Mouse (Mus musculus) gastrocnemius, postnatal 10 days (tissue): Measurements from ENCODE around the gene 1700029P11Rik. TPM values are rescaled to one million over a fixed set of nuclear protein-coding genes. Genes with fewer than 3 reads are reported as not detected.
A peak's percentile ranks its signal among the peaks of the same experiment; 100 is the strongest.

ENCODE experiments used
- DNase-seq: peaks from one replicate; pipeline ENCODE4 v3.0.0; 2021; ENCODE audit warnings: mixed read lengths
- long read RNA-seq, 2 experiments: library from polyadenylated mRNA; stranded (forward); transcript quantifications; one replicate each; pipeline ENCODE4 v2.0.0; 2021
- total RNA-seq, 2 experiments: library from RNA; stranded (reverse); gene quantifications; 2 replicates each; pipeline ENCODE4 v1.2.3; 2021

Gene 1700029P11Rik
- total RNA-seq = not detected
- long read RNA-seq, experiment 1 = 0 reads
- long read RNA-seq, experiment 2 = 0 reads

DNA sequence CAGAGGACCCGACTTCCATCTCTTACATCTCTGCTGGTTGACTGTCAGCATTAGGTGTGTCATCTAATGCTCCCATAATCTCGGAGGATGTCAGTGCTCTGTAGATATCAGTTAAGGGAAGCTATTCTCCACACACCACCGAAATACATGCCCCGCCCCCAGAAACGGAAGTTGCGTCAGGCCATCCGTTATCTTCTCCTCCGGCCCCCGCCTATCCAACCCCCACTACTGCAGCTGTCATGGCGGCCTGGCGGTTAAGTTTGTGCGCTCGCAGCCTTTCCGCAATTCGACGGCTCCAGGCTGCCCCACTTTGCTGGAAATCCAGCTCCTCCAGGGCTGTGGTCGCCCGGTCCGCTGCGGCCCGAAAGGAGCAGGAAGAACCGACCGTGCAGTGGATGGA lies at the start of gene 1700029P11Rik:
TSS of gene 1700029P11Rik (plus strand) at position 220 of the 400 bp plus-strand sequence.
- DNase-seq = no peak

DNA sequence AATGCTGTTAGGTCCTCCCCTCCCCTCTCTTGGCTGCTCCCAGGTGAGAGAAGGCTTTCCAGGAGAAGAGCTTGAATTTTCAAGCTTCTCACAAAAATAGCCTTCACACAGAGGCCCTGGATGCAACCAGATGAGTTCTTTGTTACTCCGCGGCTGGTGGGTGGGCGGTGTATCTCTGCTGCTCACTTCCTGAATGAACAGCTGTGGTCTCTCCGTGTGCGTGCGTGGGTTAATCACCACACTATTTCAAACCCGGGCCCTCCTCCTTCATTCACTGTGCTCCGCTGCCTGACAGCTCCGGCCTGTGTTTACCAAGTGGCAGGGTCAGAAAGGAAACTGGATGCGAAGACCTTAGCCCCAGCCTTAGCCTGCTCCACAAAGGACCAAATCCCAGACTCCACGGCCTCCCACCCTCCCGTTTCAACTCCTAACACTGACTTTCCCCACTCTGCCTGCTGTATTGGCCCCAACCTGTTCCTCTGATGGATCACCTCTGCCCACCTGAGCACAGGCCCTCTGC lies 47.3 kb upstream of the 1700029P11Rik start:
- DNase-seq = no peak

DNA sequence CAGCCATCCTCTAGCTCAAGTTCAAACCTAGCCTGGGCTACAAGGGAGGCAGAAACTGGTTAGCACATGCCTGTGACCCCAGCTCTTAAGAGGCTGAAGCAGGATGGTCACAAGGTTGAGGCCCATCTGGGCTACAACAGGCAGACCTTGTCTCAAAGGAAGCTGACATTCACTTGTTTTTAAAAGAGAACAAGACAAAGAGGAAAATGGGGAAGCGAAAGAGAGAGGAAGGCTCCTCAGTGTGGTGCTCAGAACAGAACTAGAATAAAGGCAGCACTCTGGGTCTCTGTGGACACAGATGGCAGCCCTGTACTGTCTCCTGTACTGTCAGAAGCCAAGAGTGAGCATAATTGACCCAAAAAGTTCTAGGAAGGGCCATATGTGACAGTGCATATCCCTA lies 46.4 kb upstream of the 1700029P11Rik start:
- no peak for DNase-seq

DNA sequence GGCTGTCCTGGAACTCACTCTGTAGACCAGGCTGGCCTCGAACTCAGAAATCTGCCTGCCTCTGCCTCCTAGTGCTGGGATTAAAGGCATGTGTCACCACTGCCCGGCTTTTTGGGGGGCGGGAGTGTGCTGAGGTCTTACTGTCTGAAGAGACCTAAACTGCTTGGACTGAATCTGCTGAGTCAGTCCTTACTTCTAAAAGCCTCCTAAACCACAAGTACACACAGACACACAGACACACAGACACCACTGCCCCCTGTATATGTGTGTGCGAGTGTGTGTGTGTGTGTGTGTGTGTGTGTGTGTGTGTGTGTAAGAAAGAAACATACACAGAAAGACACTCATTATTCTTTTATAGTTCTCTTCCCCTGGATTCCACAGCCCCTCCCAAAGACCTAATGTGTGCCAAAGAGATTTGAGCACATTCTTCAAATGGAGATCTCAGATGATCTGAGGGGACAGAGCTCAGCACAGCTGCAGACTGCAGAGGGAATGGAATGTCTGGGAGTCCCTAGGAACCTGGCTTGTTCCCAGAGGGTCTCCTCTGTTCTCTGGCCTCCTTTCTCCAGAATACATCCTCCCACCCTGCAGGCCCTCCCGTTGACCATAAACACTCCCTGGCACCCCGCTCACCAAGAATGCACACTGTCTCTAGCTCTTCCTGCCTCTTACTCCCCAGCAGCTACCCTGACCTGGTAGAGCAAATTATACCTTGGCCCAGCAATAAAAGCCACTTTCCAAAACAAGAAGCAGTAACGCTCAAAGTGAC lies 44.3 kb upstream of the 1700029P11Rik start:
- no peak for DNase-seq

DNA sequence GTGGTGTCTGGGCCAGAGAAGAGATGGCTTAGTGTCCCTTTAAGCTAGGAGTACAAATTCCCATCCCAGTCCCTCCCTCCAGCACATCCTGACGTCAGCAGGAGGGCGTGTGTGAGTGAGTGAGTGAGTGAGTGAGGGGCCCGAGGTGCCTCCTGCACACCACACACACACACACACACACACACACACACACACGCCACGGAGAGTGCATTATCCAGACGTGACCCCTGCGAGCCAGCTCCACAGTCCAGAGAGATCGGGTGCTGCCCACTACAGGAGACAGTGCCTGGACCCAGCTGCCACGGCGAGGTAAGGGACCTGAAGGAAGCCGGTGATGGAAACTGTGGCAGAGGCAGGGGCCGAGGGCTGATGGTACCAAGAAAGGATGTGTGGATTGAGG lies 43.7 kb upstream of the 1700029P11Rik start, which contains the start of gene Csdc2:
TSS of gene Csdc2 (plus strand) at position 81 of the 400 bp plus-strand sequence.
- peak; percentile 56 for DNase-seq

DNA sequence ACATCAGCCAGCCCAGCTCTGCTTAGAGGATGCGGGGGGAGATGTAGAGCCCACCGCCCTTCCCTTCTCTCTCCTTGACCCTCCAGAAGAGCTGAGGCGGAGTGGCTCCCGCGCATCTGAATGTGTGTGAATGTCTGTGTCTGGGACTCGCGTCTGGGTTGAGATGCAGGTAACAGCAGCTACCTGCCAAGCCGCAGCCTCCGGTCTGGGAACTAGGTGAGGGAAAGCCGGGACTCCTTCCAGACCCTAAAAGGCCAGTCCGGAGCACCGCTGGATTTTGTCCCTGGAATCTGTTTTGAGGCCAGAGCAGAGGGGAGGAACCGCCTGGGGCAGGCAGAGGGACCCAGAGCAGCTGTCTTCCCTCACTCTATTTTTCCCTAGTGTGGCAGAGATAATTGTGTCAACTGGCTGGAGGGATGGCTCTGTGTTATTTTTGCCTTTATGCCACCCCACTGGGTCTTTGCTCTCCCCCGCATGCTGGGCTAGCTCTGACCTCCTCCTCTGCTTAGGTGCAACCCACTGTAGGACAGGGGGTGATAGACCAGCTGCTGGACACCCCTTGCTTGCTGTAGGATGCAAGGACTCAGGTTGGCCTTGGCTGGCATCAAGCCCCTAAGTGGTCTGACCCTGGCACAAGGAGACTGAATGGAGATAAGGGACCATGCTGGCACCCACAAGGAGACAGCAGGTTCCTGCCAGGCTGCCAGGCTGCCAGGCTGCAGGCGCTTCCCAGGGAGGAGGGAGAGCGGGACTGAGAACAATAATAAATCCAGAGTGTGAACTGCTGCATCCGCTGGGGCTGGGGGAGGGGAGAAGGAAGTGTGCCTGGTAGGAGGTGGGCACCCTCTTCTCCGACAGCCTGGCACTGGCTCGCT lies 43.0 kb upstream of the 1700029P11Rik start:
- DNase-seq = no peak

DNA sequence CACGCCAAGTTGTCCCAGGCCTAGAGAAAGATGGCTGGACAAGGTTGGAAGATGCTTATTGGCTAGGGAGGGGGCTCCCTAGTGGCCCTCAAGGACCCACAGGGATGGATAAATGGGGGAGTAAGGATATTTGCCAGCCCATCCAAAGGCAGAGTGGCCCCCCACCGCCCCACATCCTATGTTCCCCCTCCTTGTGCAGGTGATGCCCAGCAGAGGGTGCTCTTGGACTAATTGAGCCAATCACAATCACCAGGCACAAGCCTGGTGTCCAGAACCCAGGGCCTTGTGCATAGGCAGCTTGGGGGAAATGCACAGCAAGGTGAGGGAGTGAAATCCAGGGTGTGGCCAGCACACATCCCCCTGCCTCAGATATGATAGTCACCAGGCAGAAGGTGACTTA lies 42.1 kb upstream of the 1700029P11Rik start:
- DNase-seq = no peak

DNA sequence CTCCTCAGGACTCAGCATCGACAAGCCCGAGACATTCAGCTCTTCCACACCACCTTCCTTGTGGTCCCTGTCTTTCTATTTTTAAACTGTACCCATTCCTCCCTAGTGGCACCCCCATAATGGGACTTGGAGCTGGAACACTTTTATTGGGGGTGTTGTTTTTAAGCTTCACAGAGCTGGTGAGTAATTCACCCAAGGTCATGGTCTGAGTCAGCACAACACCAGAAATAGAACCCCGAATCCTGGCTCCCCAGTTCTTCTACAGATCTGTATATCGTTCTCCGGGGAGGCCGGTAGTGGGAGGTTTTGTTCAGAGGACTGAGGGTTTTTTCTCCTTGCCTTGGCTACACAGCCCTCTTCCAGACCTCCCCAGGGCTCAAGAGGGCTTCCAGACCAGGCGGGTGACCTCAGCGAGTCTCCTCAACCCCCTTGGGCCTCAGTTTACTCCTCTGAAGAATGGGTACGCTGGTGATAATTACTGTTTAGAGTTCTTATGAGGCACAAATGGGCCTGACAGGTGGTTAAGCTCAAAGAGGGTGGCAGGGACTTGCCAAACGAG lies 41.1 kb upstream of the 1700029P11Rik start:
- no peak for DNase-seq

DNA sequence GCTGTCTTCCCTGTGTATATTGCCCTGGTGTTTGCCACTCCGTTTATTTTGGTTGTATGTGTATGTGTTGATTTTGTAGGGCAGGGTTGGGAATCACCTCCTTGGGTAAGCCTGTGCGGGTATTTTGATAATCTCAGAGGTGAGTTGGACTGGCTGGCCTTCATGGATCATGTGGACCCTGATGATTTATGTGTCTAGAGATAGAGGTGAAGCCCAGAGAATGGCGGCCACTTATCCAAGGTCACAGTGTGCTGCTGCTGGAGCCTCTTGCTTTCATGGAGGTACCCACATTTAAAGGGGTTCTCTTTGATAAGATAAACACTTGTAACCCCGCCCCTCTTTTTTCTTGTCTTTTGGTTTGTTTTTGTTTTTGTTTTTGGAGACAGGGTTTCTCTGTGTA lies 40.6 kb upstream of the 1700029P11Rik start:
- no peak for DNase-seq

DNA sequence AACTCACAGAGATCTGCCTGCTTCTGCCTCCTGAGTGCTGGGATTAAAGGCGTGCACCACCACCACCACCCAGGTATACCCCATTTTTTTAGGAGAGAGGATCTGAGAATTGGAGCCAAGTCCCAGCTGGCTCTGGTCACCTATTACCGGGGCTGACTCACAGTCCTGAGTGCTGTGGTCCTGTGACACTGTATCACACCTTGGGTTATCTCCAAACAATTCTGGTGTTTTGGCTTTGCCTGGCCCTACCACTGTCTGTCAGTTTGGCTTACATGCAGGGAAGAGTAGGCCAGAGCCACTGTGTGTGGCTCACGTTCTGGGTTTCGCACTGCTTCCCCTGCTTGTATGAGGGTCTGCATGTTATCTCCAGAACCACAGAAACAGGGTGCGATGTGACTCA lies 40.1 kb upstream of the 1700029P11Rik start:
- DNase-seq = no peak

DNA sequence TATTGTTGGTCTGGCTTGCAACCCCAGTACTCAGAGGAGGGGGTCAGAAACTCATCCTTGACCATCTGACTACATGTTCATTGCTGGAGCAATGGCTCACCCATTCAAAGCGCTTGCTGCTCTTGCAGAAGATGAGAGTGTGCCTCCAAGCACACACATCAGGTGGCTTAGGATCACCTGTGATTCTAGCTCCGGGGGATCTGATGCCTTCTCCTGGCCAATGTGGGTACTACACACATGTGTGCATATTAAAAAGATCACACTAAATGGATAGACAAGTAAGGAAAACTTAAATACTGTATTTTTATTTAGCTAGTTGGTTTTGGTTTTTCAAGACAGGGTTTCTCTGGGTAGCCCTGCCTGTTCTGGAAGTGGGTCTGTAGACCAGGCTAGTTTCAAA lies 39.3 kb upstream of the 1700029P11Rik start:
- DNase-seq = no peak

DNA sequence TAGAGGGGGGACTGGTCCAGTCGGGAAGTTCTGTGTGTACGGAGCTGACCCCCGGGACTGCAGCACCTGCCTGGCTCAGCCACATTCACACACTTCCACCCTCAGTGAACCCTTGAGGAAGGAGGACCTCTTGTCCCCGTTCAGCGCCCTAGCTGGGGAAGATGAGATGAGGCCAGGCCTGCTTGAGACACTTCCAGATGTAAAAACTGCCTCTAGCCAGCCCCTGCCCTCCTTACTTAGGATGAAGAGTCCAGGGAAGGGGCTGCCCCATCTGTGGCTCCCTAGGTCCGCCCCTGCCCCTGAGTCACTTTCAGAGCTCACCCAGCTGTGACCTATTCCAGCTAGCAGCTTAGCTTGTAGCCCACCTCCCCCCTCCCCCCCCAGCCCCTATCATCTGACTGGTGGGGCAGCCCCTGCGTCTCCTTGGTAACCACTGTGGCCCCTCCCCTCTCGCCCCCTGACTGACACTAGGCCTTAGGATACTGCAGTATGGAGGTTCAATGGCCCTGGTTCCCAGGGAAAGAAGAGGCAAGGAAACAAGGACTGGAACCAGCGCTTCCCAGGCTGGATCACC lies 37.1 kb upstream of the 1700029P11Rik start:
- no peak for DNase-seq

DNA sequence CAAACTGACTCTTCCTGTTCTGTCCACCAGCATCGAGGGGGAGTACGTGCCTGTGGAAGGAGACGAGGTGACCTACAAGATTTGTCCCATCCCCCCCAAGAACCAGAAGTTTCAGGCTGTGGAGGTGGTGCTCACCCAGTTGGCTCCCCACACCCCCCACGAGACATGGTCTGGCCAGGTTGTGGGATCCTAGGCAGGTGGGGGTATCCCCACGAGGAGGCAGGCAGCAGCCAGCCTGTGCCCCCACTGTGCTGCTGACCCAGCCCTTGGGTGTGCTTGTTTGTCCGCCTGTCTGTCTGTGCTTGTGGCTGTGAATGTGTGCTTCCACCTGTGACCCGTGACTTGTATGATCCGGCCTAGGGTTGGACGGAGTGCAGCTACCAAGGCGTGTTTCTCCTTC lies 31.3 kb upstream of the 1700029P11Rik start:
- DNase-seq = no peak

DNA sequence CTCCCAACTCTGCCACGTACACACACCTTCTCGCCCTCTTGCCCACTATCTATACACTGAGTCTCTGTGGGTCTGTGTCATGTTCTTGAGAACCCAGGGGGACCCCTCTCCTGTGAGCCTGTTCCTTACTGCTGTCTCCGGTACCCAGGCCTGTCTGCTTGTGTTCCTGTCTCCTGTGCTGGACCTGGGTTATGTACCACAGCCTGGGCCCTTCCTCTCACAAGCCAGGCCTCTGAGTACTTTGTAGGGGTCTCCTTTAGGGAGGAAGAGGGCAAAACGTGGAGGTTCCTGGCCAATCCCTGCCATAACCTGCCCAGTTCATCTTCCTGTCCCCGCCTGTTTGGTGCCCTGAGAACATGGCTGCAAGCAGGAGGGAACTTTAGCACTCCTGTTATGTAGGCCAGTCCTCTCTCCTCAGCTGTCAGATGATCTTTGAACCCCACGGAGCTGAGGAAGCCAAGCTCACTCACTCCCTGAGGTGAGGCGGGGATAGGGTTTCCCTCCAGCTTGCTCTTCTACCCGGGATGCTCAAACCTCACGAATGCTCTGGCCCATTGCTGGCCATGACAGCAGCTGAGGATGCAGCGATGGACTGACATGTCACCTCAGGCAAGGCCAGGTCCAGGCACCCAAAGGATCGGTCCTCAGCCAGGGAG lies 30.7 kb upstream of the 1700029P11Rik start:
- DNase-seq = no peak

DNA sequence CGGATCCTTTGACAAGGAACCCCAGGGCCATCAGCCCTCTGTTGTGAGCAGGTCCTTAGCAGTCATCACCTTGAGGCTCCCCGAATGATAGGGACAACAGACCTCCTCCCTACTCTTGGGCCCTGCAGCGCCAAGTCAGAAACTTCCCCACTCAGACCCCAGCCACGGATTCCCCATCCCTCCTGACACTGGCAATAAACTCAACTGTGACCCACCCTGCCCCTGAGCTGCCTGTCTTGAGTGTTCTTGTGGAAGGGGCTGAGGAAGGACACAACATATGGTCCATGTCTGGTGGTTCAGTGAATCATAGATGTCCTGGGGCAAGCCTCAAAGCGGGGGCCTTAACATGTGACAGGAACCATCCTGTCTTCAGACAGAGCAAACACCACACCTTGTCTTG lies 29.6 kb upstream of the 1700029P11Rik start:
- DNase-seq = no peak

DNA sequence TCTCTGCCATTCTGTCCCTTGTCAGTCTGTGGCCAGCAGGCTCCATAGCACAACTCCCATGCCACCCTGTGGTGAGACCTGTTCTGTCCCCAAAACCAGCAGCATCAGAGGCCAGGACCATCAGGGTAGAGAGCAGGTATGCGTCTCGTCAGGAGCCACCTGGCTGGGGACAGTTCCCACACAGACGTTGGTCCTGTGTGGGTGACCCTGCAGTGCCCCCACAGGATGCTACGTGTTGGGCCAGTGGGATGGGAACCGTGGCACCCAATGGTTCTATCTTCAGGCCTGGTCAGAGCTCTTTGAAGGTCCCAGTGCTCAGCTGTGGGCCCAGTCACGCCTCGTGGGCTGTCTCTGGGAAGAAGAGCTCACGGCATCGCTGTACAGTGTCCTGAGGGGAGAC lies 29.2 kb upstream of the 1700029P11Rik start:
- DNase-seq = no peak

DNA sequence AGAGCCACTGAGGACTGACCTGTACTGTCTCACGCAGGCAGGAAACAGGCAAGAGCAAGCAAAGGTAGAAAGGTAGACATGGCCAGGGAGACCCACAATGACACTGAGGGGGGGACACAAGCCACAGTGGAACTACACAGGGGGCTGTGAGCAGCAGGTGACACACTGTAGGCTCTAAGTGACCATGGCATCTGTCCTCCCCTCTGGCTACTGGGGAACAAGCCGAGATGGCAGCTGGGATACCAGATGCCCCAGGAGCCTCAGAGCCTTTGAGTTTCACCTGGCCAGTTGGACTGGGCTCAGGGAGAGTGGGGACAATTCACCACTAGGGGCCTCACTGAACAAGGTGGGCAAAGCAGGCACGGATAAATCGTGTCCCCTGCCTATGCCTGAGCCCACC lies 28.0 kb upstream of the 1700029P11Rik start:
- no peak for DNase-seq

DNA sequence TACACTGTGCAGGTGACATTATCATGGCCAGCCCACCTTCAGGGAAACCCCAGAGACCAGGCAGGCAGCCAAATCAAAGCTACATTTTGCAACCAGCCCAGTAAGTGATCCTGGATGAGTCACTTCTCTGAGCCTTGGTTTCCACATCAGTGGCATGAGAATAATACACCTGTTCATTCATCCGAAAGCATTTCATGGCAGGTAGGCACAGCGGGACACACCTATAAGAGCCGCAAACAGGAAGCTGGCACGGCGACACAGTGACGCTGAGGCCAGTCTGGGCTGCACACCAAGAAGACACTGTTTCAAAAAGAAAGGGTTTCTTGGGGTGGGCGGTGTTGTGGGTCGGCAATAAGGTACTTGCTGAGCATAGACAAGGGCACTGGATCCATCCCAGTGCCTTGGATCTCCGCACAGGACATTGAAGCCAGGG lies 26.2 kb upstream of the 1700029P11Rik start:
- no peak for DNase-seq

DNA sequence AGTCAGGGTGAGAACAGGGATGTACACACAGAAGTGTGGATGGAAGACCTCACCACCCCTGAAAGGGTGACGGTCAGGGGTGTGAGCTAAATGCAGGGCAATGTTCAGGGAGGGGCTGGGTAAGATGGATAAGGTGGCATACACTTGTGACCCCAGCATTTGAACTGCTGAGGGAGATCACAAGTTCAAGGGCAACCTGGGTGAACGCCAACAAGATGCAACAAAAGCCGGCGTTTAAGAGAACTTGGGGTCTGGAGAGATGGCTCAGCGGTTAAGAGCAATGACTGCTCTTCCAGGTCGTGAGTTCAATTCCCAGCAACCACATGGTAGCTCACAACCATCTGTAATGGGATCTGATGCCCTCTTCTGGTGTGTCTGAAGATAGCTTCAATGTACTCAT lies 25.6 kb upstream of the 1700029P11Rik start:
- no peak for DNase-seq

DNA sequence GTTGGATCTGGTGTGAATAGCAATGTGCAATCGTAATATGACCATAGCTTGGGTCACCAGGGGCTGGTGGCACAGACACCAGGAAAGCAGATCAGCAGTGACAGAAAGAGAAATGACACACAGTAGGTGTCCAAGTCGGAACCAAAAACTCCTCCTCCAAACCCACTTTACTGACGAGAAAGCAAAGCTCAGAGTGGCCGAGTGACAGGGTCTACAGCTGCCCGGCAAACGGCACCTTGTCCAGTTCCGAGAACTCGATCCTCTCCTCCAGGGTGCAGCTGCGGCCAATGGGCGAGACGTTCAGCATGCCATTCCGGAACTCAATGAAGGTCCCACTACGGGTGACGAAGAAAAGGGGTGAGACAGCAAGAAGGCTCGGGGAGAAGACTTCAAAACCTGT lies 24.9 kb upstream of the 1700029P11Rik start:
- no peak for DNase-seq

DNA sequence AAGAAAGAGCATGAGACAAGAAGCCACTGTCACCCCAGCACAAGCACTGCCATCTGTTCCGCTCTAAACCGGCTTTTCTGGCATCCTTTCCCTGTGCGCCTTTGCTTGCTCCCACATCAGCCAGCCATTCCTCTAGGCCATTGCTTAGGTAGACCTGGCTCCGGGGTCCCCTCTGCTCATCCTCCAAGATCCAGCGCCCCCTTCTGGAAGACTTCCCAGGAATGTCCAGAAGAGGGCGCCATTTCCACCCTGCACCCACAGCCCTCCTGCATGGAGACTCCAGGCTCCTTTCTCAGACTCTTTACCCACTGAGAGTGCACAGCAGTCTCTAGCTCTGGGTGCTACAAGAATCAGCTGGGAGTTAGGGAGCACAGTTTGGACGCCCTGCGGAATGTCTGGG lies 23.9 kb upstream of the 1700029P11Rik start:
- DNase-seq = peak; percentile 55

DNA sequence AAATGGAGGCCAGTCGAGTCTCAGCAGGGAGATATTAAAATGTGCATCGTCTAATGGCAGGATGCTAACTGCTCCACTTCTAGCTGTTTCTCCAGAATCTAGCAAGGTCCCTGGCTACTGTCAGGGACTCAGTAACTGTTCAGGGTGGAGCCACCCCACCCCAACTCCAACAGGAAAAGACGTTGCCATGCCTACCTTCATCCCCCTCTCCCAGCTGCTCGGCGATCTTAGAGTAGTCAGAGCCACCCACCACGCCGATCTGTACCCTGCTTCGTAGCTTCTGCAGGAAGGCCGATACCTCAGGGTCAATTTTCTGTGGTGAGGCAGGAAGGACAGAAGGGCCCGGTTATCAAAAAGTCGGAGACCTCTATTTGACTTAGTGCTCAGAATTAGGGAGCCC lies 22.7 kb upstream of the 1700029P11Rik start:
- DNase-seq = no peak
